Mouse (Mus musculus): Measurements from ENCODE around the gene Gstp1.

DNA sequence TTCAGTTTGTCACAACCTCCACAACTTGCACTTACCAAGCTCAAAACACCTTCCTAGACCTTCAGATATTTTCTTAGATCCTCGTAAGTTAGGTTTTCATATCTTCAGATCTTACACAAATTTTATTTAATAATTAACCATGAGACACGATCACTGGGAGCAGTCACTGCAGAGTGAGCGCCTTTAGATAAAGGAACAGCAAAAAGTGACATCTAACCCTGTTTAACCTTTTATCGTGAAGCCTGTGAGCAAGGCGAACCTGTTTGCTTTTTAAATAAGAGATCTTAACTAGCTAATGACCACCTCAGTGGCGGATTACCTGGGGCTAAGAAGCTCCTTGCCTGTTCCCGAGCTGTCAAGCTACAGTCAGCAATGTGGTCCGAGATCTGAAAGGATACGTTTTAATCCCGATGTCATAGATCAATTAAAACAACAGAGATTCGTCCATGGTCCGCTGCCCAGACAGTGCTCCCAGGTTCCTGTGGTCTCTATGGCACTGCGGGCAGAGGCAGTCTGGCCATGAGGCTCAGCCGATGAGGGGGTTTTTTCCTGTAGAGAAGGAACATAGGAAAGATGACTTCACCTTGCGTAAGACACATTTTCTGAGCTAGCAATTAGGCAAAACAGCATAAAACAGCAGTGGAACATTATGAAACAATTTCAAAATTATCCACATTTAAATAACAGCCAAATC is 31.1 kb upstream of the Gstp1 start:
- TF ChIP-seq CTCF (IDR thresholded peaks at IDR 0.05) (no peak), POLR2A (IDR thresholded peaks at IDR 0.05; ENCODE audit: insufficient read depth, low read depth, low read length) (no peak)
